Mouse (Mus musculus) embryo, embryonic 10 days (tissue): ENCODE data around the gene Sipa1l2.

ENCODE experiments used
- DNase-seq: peaks from one replicate; pipeline ENCODE4 v3.0.0-alpha.2; 2015; ENCODE audit warnings: low spot score

Gene Sipa1l2

DNA sequence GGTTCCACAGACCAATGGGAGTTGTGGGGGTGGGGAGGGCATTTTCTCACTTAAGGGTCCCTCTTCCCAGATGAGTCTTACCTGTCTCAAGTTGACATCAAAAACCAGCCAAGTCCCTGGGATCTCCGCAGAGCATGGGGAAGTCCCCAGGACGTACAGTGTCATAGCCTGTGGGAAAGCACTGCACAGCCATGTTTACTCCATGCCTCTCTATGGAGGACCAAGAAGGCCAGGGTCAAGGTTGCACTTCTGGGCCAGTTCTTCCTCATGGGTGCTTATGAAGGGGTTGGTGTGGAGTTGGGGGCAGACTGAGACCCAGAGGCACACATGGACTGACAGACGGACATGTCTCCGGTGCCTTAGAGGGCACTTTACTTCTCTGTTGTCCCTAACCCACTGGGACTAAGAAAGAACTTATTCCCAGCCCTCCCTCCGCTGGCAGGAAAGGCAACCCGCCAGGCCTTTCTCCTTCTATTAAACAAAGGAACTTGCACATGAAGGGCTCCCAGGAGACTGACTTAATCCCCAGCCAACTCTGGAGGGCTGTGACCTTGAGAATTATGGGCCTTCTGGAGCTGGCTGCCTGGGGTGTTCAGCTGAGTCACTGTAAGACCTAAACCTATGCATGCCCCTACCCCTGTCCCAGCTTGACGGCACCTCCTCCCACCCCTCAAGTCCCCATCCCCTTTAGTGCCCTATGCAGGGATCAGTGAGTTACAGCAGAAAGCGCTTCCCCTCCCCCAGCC is 199.9 kb downstream of the Sipa1l2 start:
- DNase-seq, result no peak

DNA sequence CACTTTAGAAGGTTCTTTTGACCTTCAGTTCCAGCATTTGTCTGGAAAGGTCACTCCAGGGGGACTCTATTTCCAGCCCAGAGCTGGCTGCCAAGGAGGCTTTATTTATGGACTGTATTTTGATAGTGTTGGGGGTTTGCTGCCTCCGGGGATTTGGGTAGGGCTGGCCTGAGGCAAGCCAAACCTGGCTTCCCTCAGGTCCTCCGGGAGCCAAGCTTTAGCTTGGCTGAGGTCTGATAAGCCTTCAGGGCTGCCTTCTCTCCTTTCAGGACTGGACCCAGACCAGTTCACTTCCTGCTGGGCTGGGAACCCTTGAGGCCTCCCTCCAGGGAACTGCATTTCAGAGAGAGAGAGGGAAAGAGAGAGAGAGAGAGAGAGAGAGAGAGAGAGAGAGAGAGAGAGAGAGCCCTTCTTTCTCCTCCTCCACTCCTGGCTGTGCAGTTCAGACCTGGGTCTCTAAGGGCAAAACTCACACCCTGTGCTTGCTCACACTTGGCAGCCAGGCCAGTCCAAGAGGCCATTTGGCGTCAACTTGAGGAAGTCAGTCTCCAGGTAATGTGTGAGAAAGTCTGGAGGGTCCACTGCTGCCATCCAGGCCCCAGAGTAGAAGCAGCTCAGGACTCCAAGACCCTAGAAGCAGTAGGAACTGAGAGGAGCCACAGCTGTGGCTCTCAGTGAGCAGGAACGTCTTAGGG is 201.1 kb downstream of the Sipa1l2 start:
- DNase-seq, result no peak
